Mouse (Mus musculus) intestine, embryonic 16.5 days (tissue): ENCODE results near the gene Nfic. TPM values are rescaled to one million over a fixed set of nuclear protein-coding genes. Genes with fewer than 3 reads are reported as not detected.

Experiments
- ATAC-seq: fragments of 200-750 bp; cut with Nextera tagmentation; 2 replicates; pipeline ENCODE4 v1.8.0; 2017; ENCODE audit warnings: moderate TSS enrichment, moderate library complexity
- H3K27ac ChIP-seq: fragments of 300-500 bp; sonication (generic); 2 replicates; pipeline ENCODE4 v1.5.1; 2014; ENCODE audit warnings: mild to moderate bottlenecking, low read length
- H3K27me3 ChIP-seq: fragments of 300-500 bp; sonication (generic); replicated peaks from 2 replicates; pipeline ENCODE4 v1.6.1; 2014; ENCODE audit warnings: low read length, control low read depth, mixed read lengths; ENCODE audit not compliant: control insufficient read depth, insufficient read depth
- H3K36me3 ChIP-seq: fragments of 300-500 bp; sonication (generic); 2 replicates; pipeline ENCODE4 v1.6.1; 2014; ENCODE audit warnings: low read length, control low read depth; ENCODE audit not compliant: control insufficient read depth, insufficient read depth
- H3K4me1 ChIP-seq: fragments of 300-500 bp; sonication (generic); 2 replicates; pipeline ENCODE4 v1.6.1; 2014; ENCODE audit warnings: low read length, control low read depth, mixed read lengths; ENCODE audit not compliant: control insufficient read depth, insufficient read depth
- H3K4me2 ChIP-seq: fragments of 300-500 bp; sonication (generic); 2 replicates; pipeline ENCODE4 v1.6.1; 2014; ENCODE audit warnings: low read depth, low read length, control low read depth
- H3K4me3 ChIP-seq: fragments of 300-500 bp; sonication (generic); 2 replicates; pipeline ENCODE4 v1.5.1; 2014; ENCODE audit warnings: mild to moderate bottlenecking, low read length
- H3K9ac ChIP-seq: fragments of 300-500 bp; sonication (generic); 2 replicates; pipeline ENCODE4 v1.6.1; 2014; ENCODE audit warnings: low read depth, low read length
- H3K9me3 ChIP-seq: fragments of 300-500 bp; sonication (generic); 2 replicates; pipeline ENCODE4 v1.6.1; 2016; ENCODE audit warnings: low read length, control low read depth; ENCODE audit not compliant: control insufficient read depth
- WGBS: fragments of 180-500 bp; shearing (Covaris S2); extraction: QIAGEN DNeasy Blood & Tissue Kit; methylation state at CpG from one replicate; pipeline ENCODE4 v1.1.7; 2014; 5-methylcytosine and 5-hydroxymethylcytosine counted together
- polyA plus RNA-seq: library from polyadenylated mRNA; unstranded; fragments of >200 nt; fragmentation: Nextera tagmentation; extraction: Ambion mirVana; gene quantifications from 2 replicates; pipeline ENCODE4 v1.2.1, GENCODE M21; 2015

Gene Nfic
- polyA plus RNA-seq, 1 experiment from 2014 or later: 49.8 TPM

DNA sequence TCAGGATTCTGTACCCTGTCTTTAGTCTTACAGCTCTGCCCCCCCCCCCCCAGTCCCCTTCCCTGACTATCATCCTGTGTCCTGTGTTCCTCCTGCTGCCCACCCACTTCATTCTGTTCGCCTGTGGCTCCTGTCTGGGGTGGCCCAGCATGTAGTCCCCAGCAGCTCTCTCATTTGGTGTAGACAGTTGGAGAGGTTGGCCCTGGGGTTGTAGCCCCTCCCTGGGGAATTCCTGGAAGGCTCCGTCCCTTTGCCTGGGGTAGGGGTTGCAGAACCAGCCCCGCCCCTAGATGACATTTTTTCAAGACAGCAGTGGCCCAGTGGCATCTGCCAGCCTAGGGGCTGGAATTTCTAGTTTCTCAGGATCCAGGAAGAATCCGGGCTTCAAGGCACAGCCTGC lies 97.2 kb downstream of the Nfic start:
- Histone ChIP-seq H3K4me3 (peak overlapping the region; percentile 83), H3K27me3 (peaks cover 4% of the 10 kb centered on the region; the same call in 1 of the 2 replicates), H3K4me2 (peak overlapping the region; percentile 96), H3K27ac (peak overlapping the region; percentile 83), H3K9me3 (no peaks in the 10 kb centered on the region), H3K36me3 (peaks cover 13% of the 10 kb centered on the region), H3K9ac (peak overlapping the region; percentile 94), H3K4me1 (peaks cover 56% of the 10 kb centered on the region)
- no peak for ATAC-seq
- WGBS: 38% methylated on average over 4 of the region's 4 CpGs

DNA sequence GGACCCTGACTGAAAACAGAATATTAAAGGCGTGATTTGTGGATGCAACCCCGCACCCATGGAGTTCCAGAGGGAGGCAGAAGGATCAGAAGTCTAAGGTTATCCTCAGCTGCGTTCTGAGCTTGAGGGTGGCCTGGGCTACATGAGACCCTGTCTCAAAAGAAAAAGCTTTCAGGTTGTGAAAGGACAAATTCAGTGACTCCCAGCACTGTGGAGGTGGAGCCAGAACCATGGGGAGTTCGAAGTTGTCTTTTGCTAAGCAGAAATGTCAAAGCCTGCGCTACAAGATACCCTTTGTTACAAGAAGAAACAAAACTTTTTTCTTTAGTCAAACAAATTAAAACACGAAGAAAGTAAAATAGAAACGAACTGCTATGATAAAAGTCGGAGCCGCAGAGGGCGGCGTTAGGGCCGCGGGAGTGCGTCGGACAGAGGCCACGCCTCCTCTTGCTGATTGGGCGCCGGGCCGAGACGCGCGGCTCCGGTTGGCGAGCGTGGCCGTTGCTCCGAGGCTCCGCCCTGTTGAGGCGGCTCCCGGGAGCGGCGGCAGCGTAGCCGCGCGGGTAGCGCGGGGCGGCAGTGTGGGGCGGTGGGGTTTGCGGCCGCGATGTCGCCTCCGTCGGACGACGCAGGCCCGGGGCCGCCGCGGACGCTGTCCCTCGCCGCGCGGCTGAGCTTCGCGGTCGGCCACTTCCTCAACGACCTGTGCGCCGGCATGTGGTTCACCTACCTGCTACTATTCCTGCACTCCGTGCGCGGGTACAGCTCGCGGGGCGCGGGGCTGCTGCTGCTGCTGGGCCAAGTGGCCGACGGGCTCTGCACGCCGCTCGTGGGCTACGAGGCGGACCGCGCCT lies 98.2 kb downstream of the Nfic start, which contains the start of gene Mfsd12:
Gene Mfsd12, plus strand, starts transcription at position 501 of the 854 bp plus-strand sequence.
- Histone ChIP-seq H3K27ac (peak within 1 kb of the TSS; percentile 83), H3K4me3 (peak within 1 kb of the TSS; percentile 83), H3K36me3 (peaks cover 7% of the 10 kb centered on the region; the same call in 1 of the 2 replicates), H3K9ac (peak within 1 kb of the TSS; percentile 94), H3K9me3 (no peaks in the 10 kb centered on the region), H3K4me2 (peak within 1 kb of the TSS; percentile 96), H3K27me3 (no peaks in the 10 kb centered on the region), H3K4me1 (peaks cover 47% of the 10 kb centered on the region)
- 2% methylated on average over 73 of the region's 79 CpGs for WGBS
- ATAC-seq: peak; percentile 80

DNA sequence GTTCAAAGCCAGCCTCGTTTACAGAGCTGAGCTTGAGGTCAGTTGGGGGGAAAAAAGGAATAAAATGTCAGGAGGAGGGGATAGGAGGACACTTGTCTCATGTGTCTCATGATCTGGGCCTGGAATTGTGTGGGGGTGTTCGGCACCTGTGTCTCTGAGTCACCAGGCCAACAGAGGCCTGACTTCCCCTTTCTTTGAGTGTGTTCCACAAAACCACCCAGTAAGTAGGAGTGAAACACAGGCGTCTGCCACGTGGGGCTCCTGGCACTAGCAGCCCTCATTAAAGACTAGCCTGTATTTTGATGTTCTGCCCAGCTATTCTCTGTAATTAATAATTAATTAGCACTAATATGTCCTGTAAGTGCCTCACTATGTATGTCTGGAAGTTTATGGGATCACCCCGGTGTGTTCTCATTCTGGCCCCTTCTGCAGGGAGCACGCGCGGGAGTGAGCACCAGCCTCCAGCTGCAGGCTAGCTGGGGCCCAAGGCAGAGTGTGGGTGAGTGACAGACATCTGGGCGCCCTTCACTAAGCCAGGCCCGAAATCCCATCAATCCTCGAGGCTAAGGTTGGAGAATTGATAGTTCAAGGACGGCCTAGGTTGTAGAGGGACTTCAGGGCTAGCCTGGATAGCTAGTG lies 99.0 kb downstream of the Nfic start:
- Histone ChIP-seq H3K4me3 (peak overlapping the region; percentile 83; the same call in 1 of the 2 replicates), H3K9me3 (no peaks in the 10 kb centered on the region), H3K4me1 (peaks cover 47% of the 10 kb centered on the region), H3K27me3 (no peaks in the 10 kb centered on the region), H3K27ac (no peak overlapping the region), H3K9ac (0 out of 2 replicates have a peak overlapping the region, but pooled peaks have one; percentile 23), H3K4me2 (peak overlapping the region; percentile 44), H3K36me3 (peaks cover 7% of the 10 kb centered on the region; the same call in 1 of the 2 replicates)
- 49% methylated on average over 12 of the region's 12 CpGs for WGBS
- no peak for ATAC-seq

DNA sequence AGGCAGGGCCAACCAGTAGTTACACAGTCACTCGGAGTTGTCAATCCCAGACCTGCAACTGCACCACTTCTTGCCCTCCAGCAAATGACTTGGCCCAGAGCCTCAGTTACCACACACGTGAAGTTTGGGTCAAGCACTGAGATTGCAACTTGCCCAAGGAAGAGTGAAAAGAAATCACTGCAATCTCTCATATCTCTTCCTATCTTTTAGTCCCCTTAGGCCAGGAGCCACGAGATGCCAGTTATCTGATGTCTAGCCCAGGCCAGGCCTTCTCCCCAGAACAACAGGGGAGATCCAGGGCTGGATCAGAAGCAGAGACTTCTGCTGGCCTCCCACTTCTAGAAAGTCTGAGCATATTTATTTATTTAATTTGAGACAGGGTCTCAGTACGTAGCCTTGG lies 99.9 kb downstream of the Nfic start:
- H3K4me1 ChIP-seq: peaks cover 37% of the 10 kb centered on the region
- no peak overlapping the region for H3K9ac ChIP-seq
- 80% methylated on average over 4 of the region's 4 CpGs for WGBS
- H3K36me3 ChIP-seq: 0 out of 2 replicates have a peak, but pooled peaks cover 2% of the 10 kb centered on the region
- no peak overlapping the region for H3K4me3 ChIP-seq
- H3K4me2 ChIP-seq: no peak overlapping the region
- no peaks in the 10 kb centered on the region for H3K9me3 ChIP-seq
- no peak for ATAC-seq
- no peak overlapping the region for H3K27ac ChIP-seq
- H3K27me3 ChIP-seq: no peaks in the 10 kb centered on the region

DNA sequence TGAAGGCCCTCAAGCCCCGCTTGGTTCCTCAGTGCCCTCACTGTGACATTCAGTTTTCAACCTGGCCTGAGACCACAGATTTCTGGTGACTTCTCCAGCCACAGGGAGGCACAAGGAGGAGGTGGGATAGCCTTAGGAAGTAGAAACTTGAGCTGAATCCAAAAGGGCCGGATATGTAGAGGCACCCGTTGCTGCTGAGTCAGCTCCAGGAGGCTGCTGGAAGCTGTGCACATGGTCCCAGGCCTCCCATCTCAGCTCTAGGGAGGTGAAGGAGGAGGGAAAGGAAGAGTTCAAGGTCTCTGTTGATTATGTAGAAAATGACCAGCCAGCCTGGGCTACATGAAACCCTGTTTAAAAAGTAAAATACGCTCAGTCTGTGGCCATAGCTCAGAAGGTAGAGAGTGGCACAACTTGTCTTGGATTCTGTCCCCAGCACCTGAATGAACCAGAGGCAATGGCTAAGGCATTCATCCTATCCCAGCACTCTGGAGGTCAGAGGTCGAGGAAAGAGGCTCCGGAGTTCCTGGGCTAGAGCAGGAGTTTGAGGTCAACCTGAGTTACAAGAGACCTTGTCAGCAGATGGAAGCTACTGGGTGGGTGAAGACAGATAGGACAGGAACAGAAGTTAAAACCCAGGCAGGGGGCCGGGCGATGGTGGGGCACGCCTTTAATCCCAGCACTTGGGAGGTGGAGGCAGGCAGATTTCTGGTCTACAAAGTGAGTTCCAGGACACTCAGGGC lies 100.5 kb downstream of the Nfic start:
- WGBS: 69% methylated on average over 9 of the region's 9 CpGs
- Histone ChIP-seq H3K36me3 (no peaks in the 10 kb centered on the region), H3K4me1 (peaks cover 33% of the 10 kb centered on the region), H3K9ac (0 out of 2 replicates have a peak overlapping the region, but pooled peaks have one; percentile 17), H3K27ac (no peak overlapping the region), H3K4me3 (no peak overlapping the region), H3K27me3 (no peaks in the 10 kb centered on the region), H3K9me3 (no peaks in the 10 kb centered on the region), H3K4me2 (no peak overlapping the region)
- no peak for ATAC-seq

DNA sequence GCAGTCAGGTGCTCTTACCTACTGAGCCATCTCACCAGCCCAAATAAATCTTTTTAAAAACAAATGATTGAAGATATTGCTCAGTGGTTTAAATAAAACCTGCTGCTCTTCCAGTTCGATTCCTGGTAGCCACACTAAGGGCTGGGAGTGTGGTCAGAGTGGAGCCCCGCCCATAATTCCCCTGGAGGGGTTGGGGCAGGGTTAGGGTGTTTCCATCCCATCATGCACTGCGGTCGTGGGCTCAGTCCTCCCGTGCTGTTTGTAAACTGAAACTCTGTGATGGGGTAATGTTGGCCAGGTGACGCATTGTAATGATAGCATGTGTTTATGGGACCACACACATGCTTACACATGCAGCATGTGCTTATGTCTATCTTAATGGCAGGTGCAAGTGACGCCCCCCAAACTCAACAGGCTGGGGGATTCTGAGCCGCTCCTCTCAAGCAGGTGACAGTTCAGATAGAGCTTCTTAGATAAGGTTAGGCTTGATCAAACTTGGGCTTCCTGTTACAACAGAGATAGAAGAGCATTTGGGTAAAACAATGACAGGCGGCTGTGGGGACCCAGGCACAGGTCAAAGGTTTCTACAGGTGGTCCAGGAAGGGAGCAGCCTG lies 103.7 kb downstream of the Nfic start:
- Histone ChIP-seq H3K9ac (peak overlapping the region; percentile 29; the same call in 1 of the 2 replicates), H3K27ac (peak overlapping the region; percentile 72), H3K9me3 (no peaks in the 10 kb centered on the region), H3K36me3 (no peaks in the 10 kb centered on the region), H3K27me3 (no peaks in the 10 kb centered on the region), H3K4me3 (no peak overlapping the region), H3K4me1 (peaks cover 40% of the 10 kb centered on the region), H3K4me2 (0 out of 2 replicates have a peak overlapping the region, but pooled peaks have one; percentile 4)
- no peak for ATAC-seq
- WGBS: 19% methylated on average over 9 of the region's 9 CpGs

DNA sequence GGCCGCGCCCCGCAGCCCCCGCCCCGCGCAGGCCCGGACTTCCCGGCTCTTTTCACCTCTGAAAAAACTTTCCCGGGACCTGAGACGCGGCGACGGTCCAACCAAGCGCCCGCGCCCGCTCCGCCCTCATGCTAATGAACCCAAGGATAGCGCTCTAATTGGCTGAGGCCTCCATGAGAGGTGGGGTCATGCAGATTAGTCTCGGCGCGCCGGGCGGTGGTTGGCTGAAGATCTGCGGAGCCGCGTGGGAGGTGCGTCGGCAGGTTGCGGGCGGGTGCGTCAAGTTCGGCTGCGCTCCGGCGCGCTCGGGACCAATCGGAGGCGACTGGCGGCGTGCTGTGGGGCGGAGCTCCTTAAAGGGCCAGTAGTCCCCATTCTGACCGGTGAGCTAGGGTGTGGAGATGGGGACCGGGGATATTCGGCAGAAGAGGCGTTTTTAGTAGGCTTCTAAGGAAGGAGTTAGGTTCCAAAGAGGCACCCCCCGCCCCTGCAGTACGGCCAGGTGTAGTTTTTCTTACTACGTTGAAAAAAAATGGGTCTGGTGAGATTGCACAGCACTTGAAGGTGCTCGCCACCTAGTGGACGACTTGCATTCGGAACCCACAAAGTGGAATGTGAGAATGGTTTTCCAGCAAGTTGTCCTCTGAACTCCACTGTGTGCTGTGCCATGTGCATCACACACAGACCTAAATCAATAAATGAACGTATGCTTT lies 104.9 kb downstream of the Nfic start, which contains the start of gene Hmg20b:
Gene Hmg20b, minus strand, starts transcription at position 130 of the 713 bp plus-strand sequence.
- no peaks in the 10 kb centered on the region for H3K9me3 ChIP-seq
- H3K4me2 ChIP-seq: peak within 1 kb of the TSS; percentile 88
- H3K4me1 ChIP-seq: peaks cover 41% of the 10 kb centered on the region
- no peaks in the 10 kb centered on the region for H3K27me3 ChIP-seq
- ATAC-seq: peak; percentile 92
- H3K4me3 ChIP-seq: peak within 1 kb of the TSS; percentile 86
- peak within 1 kb of the TSS; percentile 88 for H3K9ac ChIP-seq
- under 1% methylated on average over 54 of the region's 54 CpGs for WGBS
- no peaks in the 10 kb centered on the region for H3K36me3 ChIP-seq
- H3K27ac ChIP-seq: peak within 1 kb of the TSS; percentile 87

DNA sequence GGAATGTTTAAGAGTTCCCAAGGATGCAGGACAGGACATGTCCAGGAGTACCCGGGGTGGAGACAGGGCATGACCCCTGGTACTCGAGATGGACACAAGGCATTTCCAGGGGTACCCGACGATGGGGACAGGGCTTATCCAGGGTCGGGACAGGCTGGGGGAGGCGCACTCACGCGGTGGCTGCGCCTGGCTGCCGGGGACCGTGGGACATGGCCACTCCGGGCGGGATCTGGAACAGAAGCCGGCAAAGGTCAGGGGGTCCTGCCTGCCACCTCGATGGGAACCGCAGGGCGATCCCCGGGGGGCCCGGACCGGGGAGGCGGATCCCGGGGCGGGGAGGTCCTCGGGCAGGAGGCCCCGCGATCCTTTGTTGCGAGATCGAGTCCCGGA lies 105.5 kb downstream of the Nfic start:
- under 1% methylated on average over 29 of the region's 29 CpGs for WGBS
- Histone ChIP-seq H3K9me3 (no peaks in the 10 kb centered on the region), H3K36me3 (no peaks in the 10 kb centered on the region), H3K9ac (peak overlapping the region; percentile 88), H3K4me3 (peak overlapping the region; percentile 86), H3K4me1 (peaks cover 41% of the 10 kb centered on the region), H3K27ac (peak overlapping the region; percentile 87), H3K27me3 (0 out of 2 replicates have a peak, but pooled peaks cover 2% of the 10 kb centered on the region), H3K4me2 (peak overlapping the region; percentile 88)
- peak; percentile 16; the same call in 1 of the 2 replicates for ATAC-seq
